Mouse (Mus musculus) liver, embryonic 13.5 days (tissue): ENCODE measurements at regions not wholly inside any gene's neighbourhood (a gene's known extent, or its start where the extent isn't known, plus 50 kb on each side); places are given as distances from the start of the nearest gene placed in this dataset.
A peak's percentile ranks its signal among the peaks of the same experiment; 100 is the strongest.

ENCODE experiments used
- ATAC-seq: fragments of 200-750 bp; cut with Nextera tagmentation; 2 replicates; pipeline ENCODE4 v1.8.0; 2017; ENCODE audit warnings: low read depth, mild to moderate bottlenecking, moderate number of reproducible peaks, moderate library complexity
- DNase-seq: peaks from one replicate; pipeline ENCODE4 v3.0.0; 2022
- H3K27ac ChIP-seq: fragments of 300-500 bp; sonication (generic); 2 replicates; pipeline ENCODE4 v1.5.1; 2015; ENCODE audit warnings: moderate library complexity, mild to moderate bottlenecking, inconsistent platforms
- H3K27me3 ChIP-seq: fragments of 300-500 bp; sonication (generic); 2 replicates; pipeline ENCODE4 v1.6.1; 2015; ENCODE audit warnings: mild to moderate bottlenecking, inconsistent platforms
- H3K36me3 ChIP-seq: fragments of 300-500 bp; sonication (generic); 2 replicates; pipeline ENCODE4 v1.6.1; 2015; ENCODE audit warnings: mild to moderate bottlenecking, inconsistent platforms
- H3K4me1 ChIP-seq: fragments of 300-500 bp; sonication (generic); replicated peaks from 2 replicates; pipeline ENCODE4 v1.6.1; 2015; ENCODE audit warnings: inconsistent platforms
- H3K4me2 ChIP-seq: fragments of 300-500 bp; sonication (generic); 2 replicates; pipeline ENCODE4 v1.6.1; 2015; ENCODE audit warnings: inconsistent platforms, mild to moderate bottlenecking, moderate library complexity
- H3K4me3 ChIP-seq: fragments of 300-500 bp; sonication (generic); replicated peaks from 2 replicates; pipeline ENCODE4 v1.5.1; 2015; ENCODE audit warnings: mild to moderate bottlenecking, inconsistent platforms
- H3K9ac ChIP-seq: fragments of 300-500 bp; sonication (generic); 2 replicates; pipeline ENCODE4 v1.6.1; 2015; ENCODE audit warnings: mild to moderate bottlenecking, inconsistent platforms
- H3K9me3 ChIP-seq: fragments of 300-500 bp; sonication (generic); replicated peaks from 2 replicates; pipeline ENCODE4 v1.6.1; 2016; ENCODE audit warnings: inconsistent platforms
- WGBS: fragments of 180-500 bp; shearing (Covaris S2); methylation state at CpG from one replicate; pipeline ENCODE4 v1.1.7; 2015; ENCODE audit not compliant: insufficient replicate concordance; 5-methylcytosine and 5-hydroxymethylcytosine counted together

DNA sequence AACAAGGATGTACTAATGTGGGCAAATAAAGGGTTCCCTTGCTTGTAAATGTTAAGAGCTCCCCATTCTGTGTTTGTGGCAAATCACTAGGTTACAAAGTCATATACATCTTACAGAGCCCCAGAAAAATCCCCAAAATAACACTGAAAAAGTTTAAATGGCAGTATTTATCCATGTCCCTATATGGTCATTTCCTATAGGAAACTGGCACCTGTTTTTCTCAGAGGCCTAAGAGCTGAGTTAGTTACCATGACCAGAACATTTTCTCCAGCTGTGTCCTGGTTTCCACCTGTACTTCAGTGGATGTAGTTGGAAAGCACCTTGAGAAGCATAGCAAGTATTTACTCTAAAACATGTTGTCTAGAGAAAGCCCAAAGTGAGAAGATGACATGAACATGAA is 434.5 kb upstream of the Mef2c start:
- ATAC-seq (no peak), DNase-seq (no peak)
- Histone ChIP-seq H3K9ac (no peak overlapping the region), H3K4me1 (no peaks in the 10 kb centered on the region), H3K9me3 (no peaks in the 10 kb centered on the region), H3K4me2 (no peak overlapping the region), H3K27ac (no peak overlapping the region), H3K27me3 (no peaks in the 10 kb centered on the region), H3K4me3 (no peak overlapping the region), H3K36me3 (no peaks in the 10 kb centered on the region)

DNA sequence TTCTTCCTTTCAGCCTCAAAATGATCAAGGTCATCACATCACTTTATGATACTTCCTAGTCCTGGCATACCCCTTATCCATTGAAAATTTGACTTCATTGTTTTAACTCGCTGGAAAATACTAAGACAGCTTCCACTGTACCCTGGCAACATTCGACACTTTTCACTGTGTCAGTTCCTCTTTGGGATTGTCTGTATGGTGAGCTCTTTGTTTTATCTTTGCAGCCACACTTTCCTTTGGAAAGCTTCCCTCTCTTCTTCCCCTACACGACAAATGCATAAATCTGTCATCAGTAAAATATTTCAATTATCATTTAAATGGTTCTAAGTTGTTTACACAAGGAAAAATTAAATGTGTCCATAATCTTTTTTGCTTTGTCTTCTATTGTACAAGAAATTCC is 431.8 kb upstream of the Mef2c start:
- H3K4me3 ChIP-seq: no peak overlapping the region
- no peaks in the 10 kb centered on the region for H3K4me1 ChIP-seq
- no peak for ATAC-seq
- no peak overlapping the region for H3K9ac ChIP-seq
- no peaks in the 10 kb centered on the region for H3K36me3 ChIP-seq
- 9% methylated on average over 3 of the region's 3 CpGs for WGBS
- no peak overlapping the region for H3K27ac ChIP-seq
- no peaks in the 10 kb centered on the region for H3K9me3 ChIP-seq
- H3K4me2 ChIP-seq: no peak overlapping the region
- DNase-seq: no peak
- H3K27me3 ChIP-seq: no peaks in the 10 kb centered on the region

DNA sequence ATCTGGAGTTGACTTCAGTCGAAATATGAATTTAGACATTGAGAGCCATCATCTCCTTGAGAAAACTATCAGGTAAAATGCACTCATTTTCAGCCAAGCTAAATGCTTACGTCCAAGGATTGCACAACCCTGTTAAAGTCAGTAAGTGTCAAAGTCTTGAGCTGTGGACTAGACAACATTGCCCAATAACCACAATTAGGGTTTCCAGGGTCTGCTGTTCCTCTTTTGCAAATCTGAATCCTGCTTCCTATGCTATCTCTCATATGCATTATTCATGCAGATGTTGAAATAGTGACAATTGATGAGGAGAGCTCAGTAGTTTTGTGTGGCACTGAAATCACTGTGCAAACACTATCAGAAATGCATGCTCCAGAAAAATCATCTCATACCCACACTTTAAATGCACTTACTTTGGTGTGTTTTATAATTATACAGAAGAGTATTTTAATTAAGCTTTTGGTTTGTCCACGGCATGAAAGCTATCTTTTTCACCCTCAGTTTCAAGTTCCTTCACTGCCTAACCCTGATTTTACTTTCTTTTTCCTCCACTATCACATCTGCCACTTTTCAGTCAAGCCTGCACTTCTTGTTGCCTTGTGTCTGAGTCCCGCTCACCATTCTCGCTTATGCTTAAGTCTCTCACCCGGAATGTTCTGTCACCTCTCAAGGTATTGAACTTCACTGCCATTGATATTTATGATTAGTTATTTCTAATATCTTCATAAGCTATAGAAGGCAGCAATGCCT is 429.4 kb upstream of the Mef2c start:
- Histone ChIP-seq H3K4me1 (no peaks in the 10 kb centered on the region), H3K4me3 (no peak overlapping the region), H3K27me3 (no peaks in the 10 kb centered on the region), H3K36me3 (no peaks in the 10 kb centered on the region), H3K27ac (no peak overlapping the region), H3K9me3 (no peaks in the 10 kb centered on the region), H3K9ac (no peak overlapping the region), H3K4me2 (no peak overlapping the region)
- 49% methylated on average over 6 of the region's 6 CpGs for WGBS
- no peak for DNase-seq
- ATAC-seq: peak; percentile 45; the same call in 1 of the 2 replicates

- Histone ChIP-seq H3K4me2 (no peak overlapping the region), H3K36me3 (no peaks in the 10 kb centered on the region), H3K4me3 (no peak overlapping the region), H3K9me3 (no peaks in the 10 kb centered on the region), H3K27me3 (no peaks in the 10 kb centered on the region), H3K9ac (no peak overlapping the region), H3K27ac (no peak overlapping the region), H3K4me1 (no peaks in the 10 kb centered on the region)
- ATAC-seq: 0 out of 2 replicates have a peak, but pooled peaks have one; percentile 36
- no peak for DNase-seq
- whole genome bisulfite sequencing: 34% methylated on average over 7 of the region's 7 CpGs
Observed at GRCm38 (mm10) chr13:83075320-83075877, 428.4 kb upstream of the Mef2c start.

- H3K4me1 ChIP-seq: no peaks in the 10 kb centered on the region
- no peaks in the 10 kb centered on the region for H3K9me3 ChIP-seq
- ATAC-seq (no peak), DNase-seq (no peak)
- no peak overlapping the region for H3K9ac ChIP-seq
- no peaks in the 10 kb centered on the region for H3K27me3 ChIP-seq
- H3K4me3 ChIP-seq: no peak overlapping the region
- H3K4me2 ChIP-seq: no peak overlapping the region
- H3K27ac ChIP-seq: no peak overlapping the region
- WGBS: 72% methylated on average over 2 of the region's 2 CpGs
- H3K36me3 ChIP-seq: no peaks in the 10 kb centered on the region
Observed at GRCm38 (mm10) chr13:83076611-83077010, 427.2 kb upstream of the Mef2c start.

- Histone ChIP-seq H3K9me3 (no peaks in the 10 kb centered on the region), H3K36me3 (no peaks in the 10 kb centered on the region), H3K4me1 (no peaks in the 10 kb centered on the region), H3K4me3 (no peak overlapping the region), H3K4me2 (no peak overlapping the region), H3K27me3 (no peaks in the 10 kb centered on the region), H3K9ac (no peak overlapping the region), H3K27ac (no peak overlapping the region)
- no peak for DNase-seq
- 72% methylated on average over 1 of the region's 1 CpGs for WGBS
- ATAC-seq: no peak
Observed at GRCm38 (mm10) chr13:83077085-83077484, 426.7 kb upstream of the Mef2c start.

DNA sequence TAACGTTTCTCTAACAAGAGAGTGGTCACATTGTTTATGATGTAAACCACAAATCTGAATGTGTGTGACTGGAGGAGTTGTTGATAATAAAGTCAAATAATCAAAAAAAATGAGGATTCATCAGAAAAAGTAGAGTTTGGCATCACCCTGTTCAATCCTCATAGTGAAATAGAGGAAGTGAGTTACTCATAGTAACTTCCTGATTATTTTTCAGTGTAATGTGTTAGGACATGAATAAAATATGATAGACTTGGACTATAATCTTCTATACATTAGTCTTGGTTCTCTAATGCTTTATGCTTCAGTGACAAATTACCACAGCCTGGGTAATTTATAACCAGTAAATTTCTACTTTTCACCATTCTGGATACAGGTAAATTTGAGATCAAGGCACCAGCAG is 424.5 kb upstream of the Mef2c start:
- Histone ChIP-seq H3K27me3 (no peaks in the 10 kb centered on the region), H3K9me3 (no peaks in the 10 kb centered on the region), H3K9ac (no peak overlapping the region), H3K4me2 (no peak overlapping the region), H3K4me1 (no peaks in the 10 kb centered on the region), H3K27ac (no peak overlapping the region), H3K4me3 (no peak overlapping the region), H3K36me3 (no peaks in the 10 kb centered on the region)
- no peak for ATAC-seq
- no peak for DNase-seq
- WGBS: 27% methylated on average over 1 of the region's 1 CpGs

- H3K27ac ChIP-seq: no peak overlapping the region
- ATAC-seq (no peak), DNase-seq (no peak)
- no peaks in the 10 kb centered on the region for H3K36me3 ChIP-seq
- H3K27me3 ChIP-seq: no peaks in the 10 kb centered on the region
- no peaks in the 10 kb centered on the region for H3K9me3 ChIP-seq
- no peak overlapping the region for H3K9ac ChIP-seq
- H3K4me2 ChIP-seq: no peak overlapping the region
- H3K4me1 ChIP-seq: no peaks in the 10 kb centered on the region
- 67% methylated on average over 3 of the region's 3 CpGs for WGBS
- no peak overlapping the region for H3K4me3 ChIP-seq
Observed at GRCm38 (mm10) chr13:83084948-83085347, 418.9 kb upstream of the Mef2c start.

- H3K27ac ChIP-seq: no peak overlapping the region
- DNase-seq (no peak), ATAC-seq (no peak)
- no peak overlapping the region for H3K9ac ChIP-seq
- H3K36me3 ChIP-seq: no peaks in the 10 kb centered on the region
- no peaks in the 10 kb centered on the region for H3K4me1 ChIP-seq
- no peak overlapping the region for H3K4me3 ChIP-seq
- no peaks in the 10 kb centered on the region for H3K9me3 ChIP-seq
- H3K4me2 ChIP-seq: no peak overlapping the region
- no peaks in the 10 kb centered on the region for H3K27me3 ChIP-seq
- WGBS: 53% methylated on average over 1 of the region's 1 CpGs
Observed at GRCm38 (mm10) chr13:83099908-83100307, 403.9 kb upstream of the Mef2c start.

- Histone ChIP-seq H3K4me2 (no peak overlapping the region), H3K9me3 (no peaks in the 10 kb centered on the region), H3K36me3 (no peaks in the 10 kb centered on the region), H3K27me3 (no peaks in the 10 kb centered on the region), H3K4me3 (no peak overlapping the region), H3K9ac (no peak overlapping the region), H3K4me1 (no peaks in the 10 kb centered on the region; the same call in 1 of the 2 replicates), H3K27ac (no peak overlapping the region)
- ATAC-seq (no peak), DNase-seq (no peak)
- 74% methylated on average over 3 of the region's 3 CpGs for WGBS
Observed at GRCm38 (mm10) chr13:83110610-83111009, 393.2 kb upstream of the Mef2c start.

DNA sequence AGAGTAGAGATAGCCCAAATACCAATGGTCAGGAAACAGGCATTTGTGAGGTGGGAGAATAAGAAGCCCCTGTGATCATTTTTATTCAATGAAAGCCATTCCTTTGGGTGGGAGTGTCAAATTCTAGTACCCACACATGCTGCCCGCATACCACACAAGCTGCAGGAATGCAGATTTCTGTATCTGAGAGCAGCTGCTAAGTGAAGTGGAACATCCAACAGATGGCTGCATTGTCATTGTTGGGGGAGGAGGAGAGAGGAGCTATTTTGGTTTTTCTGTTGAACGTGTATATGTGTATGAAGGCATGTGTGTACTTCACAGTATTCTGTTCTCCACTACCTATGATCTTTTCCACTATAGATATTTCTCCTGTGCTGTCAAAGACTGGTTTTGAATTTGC is 392.3 kb upstream of the Mef2c start:
- peak; percentile 3 for DNase-seq
- whole genome bisulfite sequencing: 7% methylated on average over 2 of the region's 2 CpGs
- Histone ChIP-seq H3K36me3 (no peaks in the 10 kb centered on the region), H3K27ac (no peak overlapping the region), H3K4me2 (no peak overlapping the region), H3K9ac (no peak overlapping the region), H3K9me3 (no peaks in the 10 kb centered on the region), H3K4me3 (no peak overlapping the region), H3K27me3 (no peaks in the 10 kb centered on the region), H3K4me1 (no peaks in the 10 kb centered on the region; the same call in 1 of the 2 replicates)
- ATAC-seq: peak; percentile 45; the same call in 1 of the 2 replicates

DNA sequence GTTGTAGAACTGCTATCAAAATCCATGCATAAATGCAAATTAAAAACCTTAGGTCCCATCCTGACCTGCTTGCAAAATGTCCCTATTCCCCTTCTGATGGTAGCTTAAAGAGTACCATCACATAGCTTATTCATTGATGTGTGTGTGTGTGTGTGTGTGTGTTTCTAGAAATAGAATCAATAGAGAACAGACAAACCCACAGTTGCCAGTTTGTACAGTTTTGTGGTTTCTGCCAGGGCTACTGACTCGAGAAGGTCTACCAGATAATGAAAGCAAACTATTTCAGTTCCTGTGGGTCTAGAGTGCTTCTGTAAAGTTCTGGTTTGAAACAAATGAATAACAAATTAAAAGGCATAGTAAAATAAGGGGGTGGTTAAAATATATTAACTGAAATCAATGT is 391.5 kb upstream of the Mef2c start:
- no peak overlapping the region for H3K27ac ChIP-seq
- no peaks in the 10 kb centered on the region for H3K9me3 ChIP-seq
- ATAC-seq (peak; percentile 70), DNase-seq (peak; percentile 6)
- H3K9ac ChIP-seq: no peak overlapping the region
- no peaks in the 10 kb centered on the region; the same call in 1 of the 2 replicates for H3K4me1 ChIP-seq
- no peaks in the 10 kb centered on the region for H3K27me3 ChIP-seq
- no peak overlapping the region for H3K4me2 ChIP-seq
- H3K36me3 ChIP-seq: no peaks in the 10 kb centered on the region
- H3K4me3 ChIP-seq: no peak overlapping the region
- 9% methylated on average over 1 of the region's 1 CpGs for WGBS
